Mouse (Mus musculus) heart, postnatal 14 days (tissue): ENCODE measurements around the gene Foxg1. TPM values are rescaled to one million over a fixed set of nuclear protein-coding genes. Genes with fewer than 3 reads are reported as not detected.

Experiments
- DNase-seq, 2 experiments: peaks; one replicate each; pipeline ENCODE4 v3.0.0; 2021 to 2022
- intact Hi-C: fragments of 180-260 bp; cut with DNase I; formaldehyde crosslinking; loops from one replicate; pipeline ENCODE4 v1.15.1; 2025
- total RNA-seq, 2 experiments: library from RNA; stranded (reverse); gene quantifications; 2 replicates each; pipeline ENCODE4 v1.2.3; 2021

The Foxg1 gene
- total RNA-seq, 2 experiments from 2014 or later, result not detected

DNA sequence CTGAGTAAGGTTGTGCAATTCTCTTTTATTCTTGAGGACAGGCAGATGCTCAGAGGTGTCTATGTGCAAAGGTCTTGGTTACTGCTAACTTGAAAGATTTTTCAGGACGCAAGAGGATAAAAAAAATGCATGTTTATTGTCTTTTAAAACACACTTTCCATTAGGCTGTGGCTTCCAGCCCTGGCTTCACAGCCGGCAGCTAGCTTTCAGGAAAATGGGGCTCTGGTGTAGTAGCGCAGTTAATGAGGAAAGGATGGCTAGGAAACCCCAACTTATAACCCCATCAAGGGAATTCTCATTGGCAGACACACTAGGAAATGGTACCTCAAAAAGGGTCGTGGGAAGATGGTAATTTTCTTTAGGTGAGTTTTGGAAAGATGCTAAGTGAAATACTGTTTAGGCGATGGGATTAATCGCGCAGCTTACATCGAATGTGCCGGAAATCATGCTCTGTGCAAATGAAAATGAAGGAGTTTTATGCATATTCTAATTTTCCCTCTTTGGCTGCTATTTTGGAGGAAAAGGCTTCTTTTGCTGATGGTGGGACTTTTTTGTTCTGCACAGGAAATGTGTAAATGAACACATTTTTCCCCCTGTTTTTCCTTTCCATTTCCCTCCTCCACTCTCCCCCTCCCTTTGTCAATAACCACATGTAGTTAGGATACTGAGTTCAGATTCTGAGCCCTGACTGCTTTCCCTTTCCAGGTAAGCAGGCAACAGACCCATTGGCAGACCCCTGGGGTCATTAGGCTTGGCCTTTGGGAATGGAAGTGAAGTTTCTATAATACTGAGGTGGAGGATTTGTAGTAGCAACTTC is 17.8 kb downstream of the Foxg1 start:
- intact Hi-C loops, result no loop called here
- no peak for DNase-seq

DNA sequence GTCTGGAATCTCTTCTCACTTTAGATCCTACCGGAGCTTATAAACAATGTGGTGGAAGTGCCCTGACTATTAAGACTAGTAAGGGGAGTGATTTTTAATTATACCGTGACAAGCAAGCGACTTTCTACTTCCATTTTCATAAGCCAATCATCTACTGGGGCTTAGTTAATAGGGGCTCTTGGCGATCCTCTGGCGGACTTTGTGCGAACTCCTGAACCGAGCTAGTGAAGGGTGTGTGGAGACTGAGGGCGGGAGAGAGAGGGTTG is 18.3 kb downstream of the Foxg1 start:
- intact Hi-C loops, result no loop called here
- no peak for DNase-seq

DNA sequence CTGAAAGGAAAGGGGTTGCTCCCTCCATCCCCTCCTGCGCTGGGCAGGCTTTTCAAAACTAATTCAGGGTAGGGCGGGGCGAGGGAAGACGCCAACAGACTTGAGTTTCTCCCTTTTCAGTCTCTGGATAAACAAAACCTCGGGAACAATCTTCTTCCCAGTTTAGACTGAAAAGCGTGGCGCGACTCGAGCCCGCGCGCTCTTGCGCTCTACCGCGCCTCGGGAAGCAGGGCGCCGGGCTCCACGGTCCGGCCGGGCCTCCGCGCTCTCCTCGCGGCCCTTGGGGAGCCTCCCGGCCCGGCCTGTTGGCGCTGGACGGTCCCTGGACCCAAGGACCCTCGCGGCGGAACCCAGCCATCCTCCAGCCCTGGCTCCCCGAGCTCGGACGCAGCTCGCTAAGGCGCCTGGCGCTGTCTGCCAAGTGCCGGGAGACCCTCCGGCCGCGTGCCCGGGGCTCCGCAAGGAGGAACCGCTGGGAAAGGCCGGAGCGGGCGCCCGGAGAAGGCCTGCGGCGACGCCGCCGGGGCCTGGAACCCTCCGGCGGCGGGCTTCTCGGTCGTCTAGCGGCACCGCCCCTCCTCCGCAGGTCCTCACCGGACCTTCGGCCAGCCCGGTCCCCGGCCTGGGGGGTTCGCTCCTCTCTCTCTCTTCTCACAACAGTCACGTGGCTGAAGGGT is 18.8 kb downstream of the Foxg1 start:
- intact Hi-C loops, result no loop called here
- DNase-seq, result no peak

DNA sequence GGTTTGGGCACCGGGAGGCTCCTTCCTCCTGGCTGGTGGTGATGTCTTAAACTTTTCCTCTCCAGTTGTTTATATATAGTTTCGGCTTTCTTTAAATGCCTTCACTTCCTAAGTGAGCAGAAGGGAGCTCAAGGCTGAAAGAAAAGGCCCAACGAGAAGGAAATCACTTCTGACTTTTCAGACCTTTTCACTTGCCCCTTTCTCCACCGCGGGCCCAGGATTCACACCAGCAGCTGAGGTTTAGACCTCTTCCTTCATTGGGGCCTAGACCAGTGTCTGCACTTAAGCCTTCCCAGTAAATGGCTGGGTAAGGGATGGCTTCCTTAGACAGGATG is 19.3 kb downstream of the Foxg1 start:
- intact Hi-C loops, result no loop called here
- DNase-seq, result no peak

DNA sequence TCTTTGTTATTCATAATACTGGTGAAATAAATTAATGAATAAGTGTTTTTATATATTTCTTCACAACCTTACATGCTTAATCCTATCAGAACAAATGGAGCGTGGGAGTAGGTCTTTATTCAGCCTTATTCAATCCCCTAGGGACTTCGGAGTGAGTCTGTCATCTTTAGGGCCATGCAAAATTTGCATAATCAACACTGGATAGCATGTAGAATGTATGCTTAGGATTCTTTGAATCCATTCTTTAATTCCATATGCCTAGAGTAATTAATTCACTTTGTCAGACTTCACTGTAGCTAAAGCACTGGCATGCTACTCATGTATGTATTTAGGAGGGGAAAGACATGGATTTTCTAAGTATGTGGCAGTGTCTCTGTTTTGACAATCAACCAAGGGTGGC is 27.4 kb downstream of the Foxg1 start:
- no peak for DNase-seq
- intact Hi-C loops, result no loop called here

DNA sequence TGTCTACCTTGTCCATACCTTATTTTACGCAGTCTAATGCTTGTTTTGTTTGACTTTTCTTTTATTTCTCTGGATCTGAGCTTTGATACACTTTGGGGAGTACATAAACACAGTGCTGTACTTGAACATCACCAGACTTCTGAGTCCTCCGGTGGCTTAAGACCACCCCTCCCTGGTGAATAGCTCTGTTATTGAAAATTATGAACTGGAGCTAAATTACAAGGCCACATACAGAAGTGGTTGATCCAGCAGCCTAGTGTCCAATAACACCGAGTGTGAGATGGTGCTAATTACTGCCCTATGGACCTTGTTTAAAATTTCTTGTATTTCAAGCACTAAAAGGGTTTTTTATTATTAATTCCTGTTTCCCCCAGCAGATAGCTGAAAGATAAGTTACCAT is 35.5 kb downstream of the Foxg1 start:
- no peak for DNase-seq
- intact Hi-C loops, result no loop called here

Other genes starting within 250 kb of the Foxg1 start
- not detected for gene Gm43517, start 2.5 kb downstream of the Foxg1 start, total RNA-seq